Comparison of ENCODE assay signal across 8 mouse cellular contexts in the genomic region with DNA sequence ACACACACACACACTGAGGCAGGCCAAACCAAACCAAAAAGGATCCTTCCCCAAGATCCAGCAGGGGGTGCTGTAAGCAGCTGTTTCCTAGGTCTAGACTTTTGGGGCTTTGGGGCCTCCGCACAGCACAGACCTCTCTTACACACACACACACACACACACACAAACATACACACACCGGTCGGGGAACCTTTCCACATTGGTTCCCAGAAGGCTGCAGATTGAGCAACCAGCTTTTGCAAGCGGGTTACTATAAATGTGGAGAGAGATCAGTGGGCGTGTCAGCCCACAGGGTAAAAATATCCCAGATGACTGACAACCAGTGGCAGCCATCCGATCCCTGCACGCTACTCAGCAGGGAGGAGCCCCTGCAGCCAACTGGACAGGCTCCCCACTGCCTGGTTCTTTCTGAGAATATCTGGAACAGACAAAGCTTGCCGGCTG.
DNase-seq lines count a peak whose midpoint lies in the region; ATAC-seq and TF ChIP-seq lines count a peak whose summit lies in the region.

No protein-coding gene starts in this region.

- H3K27ac ChIP-seq in hindbrain, embryonic 11.5 days (ENCODE audit: low read depth, low read length) = no peak overlapping the region
- H3K27ac ChIP-seq in hindbrain, embryonic 16.5 days (ENCODE audit: low read depth, low read length) = no peak overlapping the region
- H3K27ac ChIP-seq in forebrain, postnatal 0 days (ENCODE audit: low read depth, low read length) = peak overlapping the region; percentile 48

- peak overlapping the region; percentile 11; the same call in 1 of the 2 replicates for H3K9ac ChIP-seq in hindbrain, embryonic 11.5 days (ENCODE audit: low read depth, low read length)
- H3K9ac ChIP-seq in hindbrain, embryonic 16.5 days (ENCODE audit: low read depth, low read length) = no peak overlapping the region
- H3K9ac ChIP-seq in forebrain, postnatal 0 days = no peak overlapping the region

- no peak overlapping the region for H3K4me3 ChIP-seq in hindbrain, embryonic 11.5 days (ENCODE audit: low read depth, low read length)
- H3K4me3 ChIP-seq in hindbrain, embryonic 16.5 days (ENCODE audit: low read length) = no peak overlapping the region
- no peak overlapping the region for H3K4me3 ChIP-seq in forebrain, postnatal 0 days (ENCODE audit: low read depth, low read length)

- WGBS in hindbrain, embryonic 11.5 days = 25% methylated on average over 8 of the region's 8 CpGs
- 20% methylated on average over 8 of the region's 8 CpGs for WGBS in hindbrain, embryonic 16.5 days
- 16% methylated on average over 8 of the region's 8 CpGs for WGBS in forebrain, postnatal 0 days

- H3K9me3 ChIP-seq in hindbrain, embryonic 11.5 days (ENCODE audit: control insufficient read depth, low read length) = no peaks in the 10 kb centered on the region
- no peaks in the 10 kb centered on the region for H3K9me3 ChIP-seq in hindbrain, embryonic 16.5 days (ENCODE audit: control insufficient read depth, low read length)
- no peaks in the 10 kb centered on the region for H3K9me3 ChIP-seq in forebrain, postnatal 0 days (ENCODE audit: low read length)

- H3K4me2 ChIP-seq in hindbrain, embryonic 11.5 days (replicated peaks; ENCODE audit: low read depth, low read length) = no peak overlapping the region
- no peak overlapping the region for H3K4me2 ChIP-seq in hindbrain, embryonic 16.5 days (ENCODE audit: low read length)
- H3K4me2 ChIP-seq in forebrain, postnatal 0 days (ENCODE audit: low read depth) = no peak overlapping the region

- no peak for ATAC-seq in hindbrain, embryonic 11.5 days (ENCODE audit: low FRiP score)
- no peak for ATAC-seq in hindbrain, embryonic 16.5 days
- ATAC-seq in forebrain, postnatal 0 days = peak; percentile 40

- H3K27me3 ChIP-seq in hindbrain, embryonic 11.5 days (ENCODE audit: control insufficient read depth, insufficient read depth, low read length) = no peaks in the 10 kb centered on the region
- H3K27me3 ChIP-seq in hindbrain, embryonic 16.5 days (replicated peaks; ENCODE audit: control insufficient read depth, insufficient read depth, low read length) = no peaks in the 10 kb centered on the region
- no peaks in the 10 kb centered on the region for H3K27me3 ChIP-seq in forebrain, postnatal 0 days (ENCODE audit: insufficient read depth, low read length)

- H3K4me1 ChIP-seq in hindbrain, embryonic 11.5 days (replicated peaks; ENCODE audit: control insufficient read depth, insufficient read depth, low read length) = no peaks in the 10 kb centered on the region; the same call in 1 of the 2 replicates
- H3K4me1 ChIP-seq in hindbrain, embryonic 16.5 days (ENCODE audit: control insufficient read depth, insufficient read depth, low read depth, low read length) = peaks cover 11% of the 10 kb centered on the region
- no peaks in the 10 kb centered on the region for H3K4me1 ChIP-seq in forebrain, postnatal 0 days (ENCODE audit: insufficient read depth)

- intact Hi-C loops in heart, postnatal 14 days (cut with DNase I) = loop anchor here (2.0 kb wide), 1 partner anchor 95 kb away; no protein-coding TSS in a partner anchor

- peak; percentile 64 for DNase-seq in hindbrain, embryonic 11.5 days (ENCODE audit: low spot score)
- peak; percentile 62 for DNase-seq in c-Kit-positive CD71-positive TER-119-negative erythroid progenitor cells, embryonic 14.5 days (ENCODE audit: low read depth)
- DNase-seq in forebrain, postnatal 0 days = peak; percentile 71
- peak; percentile 82 to 86 for DNase-seq in heart, postnatal 14 days
- DNase-seq in layer of hippocampus, postnatal 14 days (ENCODE audit: low spot score in 2 of 2) = peak; percentile 64 to 71
- DNase-seq in lung, postnatal 10 days = peak; percentile 90
- DNase-seq in skeletal muscle tissue, adult 2 months (ENCODE audit: low read depth, low spot score) = peak; percentile 94

- TF ChIP-seq CTCF in forebrain, postnatal 0 days (IDR thresholded peaks at IDR 0.05; ENCODE audit: low read depth) = peak; percentile 75

- H3K36me3 ChIP-seq in hindbrain, embryonic 11.5 days (ENCODE audit: control insufficient read depth, insufficient read depth, low read length) = no peaks in the 10 kb centered on the region
- H3K36me3 ChIP-seq in hindbrain, embryonic 16.5 days (ENCODE audit: control insufficient read depth, insufficient read depth, low read length) = peaks cover 5% of the 10 kb centered on the region; the same call in 1 of the 2 replicates
- H3K36me3 ChIP-seq in forebrain, postnatal 0 days (ENCODE audit: insufficient read depth) = peaks cover 10% of the 10 kb centered on the region
